Mouse (Mus musculus): Measurements from ENCODE around the gene Fam114a1. TPM values are rescaled to one million over a fixed set of nuclear protein-coding genes. Genes with fewer than 3 reads are reported as not detected.

The Fam114a1 gene
- polyA plus RNA-seq, 1 experiment from 2014 or later, result 30.5 TPM

GRCm38 (mm10) chr5:65091184-65091858 is 121.5 kb downstream of the Fam114a1 start:
- H3K9me3 ChIP-seq (ENCODE audit: control insufficient read depth), result no peaks in the 10 kb centered on the region
- no peak for TF ChIP-seq CTCF (IDR thresholded peaks at IDR 0.05; ENCODE audit: low read depth)
- no peak overlapping the region for H3K4me2 ChIP-seq (replicated peaks; ENCODE audit: low read depth)
- ATAC-seq, result no peak
- no peak overlapping the region for H3K27ac ChIP-seq (ENCODE audit: low read depth, low read length)
- H3K4me1 ChIP-seq (replicated peaks; ENCODE audit: control insufficient read depth, insufficient read depth, low read length), result no peaks in the 10 kb centered on the region; the same call in 1 of the 2 replicates
- 0 out of 2 replicates have a peak overlapping the region, but pooled peaks have one; percentile 6 for H3K4me3 ChIP-seq (ENCODE audit: low read depth, low read length)
- no peak overlapping the region for H3K9ac ChIP-seq (ENCODE audit: low read depth, low read length)
- no peaks in the 10 kb centered on the region for H3K36me3 ChIP-seq (ENCODE audit: control insufficient read depth, insufficient read depth)
- no peaks in the 10 kb centered on the region for H3K27me3 ChIP-seq (replicated peaks; ENCODE audit: control insufficient read depth, insufficient read depth, low read length)
- WGBS, result 62% methylated on average over 11 of the region's 11 CpGs

MicroRNAs encoded within 50 kb of the gene (microRNA counts, 519-probe panel; counts per million panel counts)
- microRNA mmu-miR-574-3p (3,215 counts per million, percentile 37 among the panel's probes with 10 or more counts), microRNA mmu-miR-574-5p (not detected)

Small RNA genes within 50 kb of the gene (microRNA-seq; reads per million reads assigned to microRNA genes)
- gene Mir574, result 176 reads per million, percentile 55 among the genes with 10 or more reads in this experiment

Other genes with a start within 250 kb of the Fam114a1 start
- 76.9 and 79.3 TPM in 2 replicates for gene Klf3, start 166.7 kb upstream of the Fam114a1 start, polyA plus RNA-seq (2015; fragmentation: Nextera tagmentation; extraction: Ambion mirVana)
- gene Tlr1, start 36.5 kb upstream of the Fam114a1 start, polyA plus RNA-seq (2015; fragmentation: Nextera tagmentation; extraction: Ambion mirVana), result 1.0 and 1.6 TPM in 2 replicates
- gene Tlr6, start 10.0 kb upstream of the Fam114a1 start, polyA plus RNA-seq (2015; fragmentation: Nextera tagmentation; extraction: Ambion mirVana), result 0.27 and 0.43 TPM in 2 replicates
- gene Tmem156, start 122.1 kb downstream of the Fam114a1 start, polyA plus RNA-seq (2015; fragmentation: Nextera tagmentation; extraction: Ambion mirVana), result 1.0 and 1.4 TPM in 2 replicates
- 7.7 and 8.1 TPM in 2 replicates for gene Klhl5, start 137.5 kb downstream of the Fam114a1 start, polyA plus RNA-seq (2015; fragmentation: Nextera tagmentation; extraction: Ambion mirVana)
- 1.7 TPM in 2 replicates for gene Wdr19, start 229.6 kb downstream of the Fam114a1 start, polyA plus RNA-seq (2015; fragmentation: Nextera tagmentation; extraction: Ambion mirVana)

Measured in intestine, postnatal 0 days (tissue).